Mouse (Mus musculus) embryonic facial prominence, embryonic 10.5 days (tissue): ENCODE results near the gene Cep85l. TPM values are rescaled to one million over a fixed set of nuclear protein-coding genes. Genes with fewer than 3 reads are reported as not detected.

ENCODE experiments used
- DNase-seq: peaks from one replicate; pipeline ENCODE4 v3.0.0-alpha.2; 2017; ENCODE audit warnings: low spot score
- H3K27ac ChIP-seq: fragments of 300-500 bp; sonication (generic); replicated peaks from 2 replicates; pipeline ENCODE4 v1.5.1; 2016; ENCODE audit warnings: mild to moderate bottlenecking
- H3K27me3 ChIP-seq: fragments of 300-500 bp; sonication (generic); replicated peaks from 2 replicates; pipeline ENCODE4 v1.6.1; 2016; ENCODE audit warnings: low read depth, mild to moderate bottlenecking; ENCODE audit not compliant: poor library complexity, severe bottlenecking
- H3K36me3 ChIP-seq: fragments of 300-500 bp; sonication (generic); replicated peaks from 2 replicates; pipeline ENCODE4 v1.6.1; 2016; ENCODE audit warnings: mild to moderate bottlenecking, moderate library complexity
- H3K4me1 ChIP-seq: fragments of 300-500 bp; sonication (generic); 2 replicates; pipeline ENCODE4 v1.6.1; 2016
- H3K4me3 ChIP-seq: fragments of 300-500 bp; sonication (generic); 2 replicates; pipeline ENCODE4 v1.5.1; 2016; ENCODE audit warnings: mild to moderate bottlenecking, moderate library complexity
- H3K9me3 ChIP-seq: fragments of 300-500 bp; sonication (generic); 2 replicates; pipeline ENCODE4 v1.6.1; 2016; ENCODE audit warnings: mild to moderate bottlenecking
- WGBS: fragments of 180-500 bp; shearing (Covaris S2); methylation state at CpG from one replicate; pipeline ENCODE4 v1.1.7; 2016; 5-methylcytosine and 5-hydroxymethylcytosine counted together
- polyA plus RNA-seq: library from polyadenylated mRNA; unstranded; fragments of >200 nt; fragmentation: Nextera tagmentation; extraction: Ambion mirVana; gene quantifications from 2 replicates; pipeline ENCODE4 v1.2.1, GENCODE M21; 2016

The Cep85l gene
- polyA plus RNA-seq, 1 experiment from 2014 or later, result 5.1 TPM

DNA sequence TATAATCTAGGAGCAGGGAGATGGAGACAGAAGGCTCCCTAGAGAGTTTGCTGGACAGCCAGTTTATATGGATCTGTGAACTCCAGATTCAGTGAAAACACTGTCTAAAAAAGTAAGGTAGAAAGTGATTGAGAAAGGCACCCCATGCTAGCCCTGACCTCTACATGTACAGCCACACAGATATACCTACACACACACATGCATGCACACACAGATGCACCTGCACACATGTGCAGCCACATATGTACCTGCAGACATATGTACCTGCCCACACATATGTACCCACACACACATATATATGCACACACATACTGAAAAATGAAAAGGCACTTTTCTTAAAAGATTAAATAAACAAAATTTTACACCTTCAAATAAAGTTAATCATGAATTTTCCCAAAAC lies 53.4 kb downstream of the Cep85l start:
- H3K4me3 ChIP-seq, result no peak overlapping the region
- DNase-seq, result no peak
- H3K27me3 ChIP-seq, result no peaks in the 10 kb centered on the region
- H3K4me1 ChIP-seq, result no peaks in the 10 kb centered on the region
- no peaks in the 10 kb centered on the region for H3K36me3 ChIP-seq
- no peaks in the 10 kb centered on the region for H3K9me3 ChIP-seq
- H3K27ac ChIP-seq, result no peak overlapping the region

- H3K4me1 ChIP-seq, result no peaks in the 10 kb centered on the region
- no peaks in the 10 kb centered on the region for H3K36me3 ChIP-seq
- H3K9me3 ChIP-seq, result no peaks in the 10 kb centered on the region
- no peak overlapping the region for H3K27ac ChIP-seq
- DNase-seq, result no peak
- H3K27me3 ChIP-seq, result no peaks in the 10 kb centered on the region
- 65% methylated on average over 1 of the region's 1 CpGs for WGBS
- no peak overlapping the region for H3K4me3 ChIP-seq
Observed at GRCm38 (mm10) chr10:53324663-53325062, 55.1 kb downstream of the Cep85l start.

GRCm38 (mm10) chr10:53323367-53323766 lies 56.4 kb downstream of the Cep85l start:
- DNase-seq, result no peak
- Histone ChIP-seq H3K27me3 (no peaks in the 10 kb centered on the region), H3K27ac (no peak overlapping the region), H3K36me3 (no peaks in the 10 kb centered on the region; the same call in 1 of the 2 replicates), H3K4me3 (no peak overlapping the region), H3K9me3 (no peaks in the 10 kb centered on the region), H3K4me1 (no peaks in the 10 kb centered on the region)

DNA sequence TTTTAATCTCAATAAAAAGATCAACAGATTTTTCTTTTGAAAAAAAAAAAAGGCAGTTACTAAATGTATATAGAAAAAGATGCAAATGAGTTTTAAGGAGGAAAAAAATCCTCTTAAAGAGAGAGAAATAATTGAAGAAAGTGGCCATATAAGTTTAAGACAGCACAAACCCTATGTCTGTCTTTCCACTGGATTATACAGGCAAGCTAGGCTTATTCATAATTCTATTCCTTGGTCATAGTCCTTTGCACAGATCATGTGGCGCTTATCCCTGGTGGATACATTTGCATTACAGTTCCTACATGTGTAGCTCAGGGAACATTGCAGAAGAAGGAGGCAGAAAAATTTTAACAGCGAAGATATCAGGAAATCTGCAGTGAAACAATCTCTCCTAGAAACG lies 73.1 kb downstream of the Cep85l start:
- no peaks in the 10 kb centered on the region for H3K9me3 ChIP-seq
- WGBS, result 95% methylated on average over 3 of the region's 3 CpGs
- no peaks in the 10 kb centered on the region for H3K4me1 ChIP-seq
- no peaks in the 10 kb centered on the region for H3K27me3 ChIP-seq
- no peak for DNase-seq
- H3K4me3 ChIP-seq, result no peak overlapping the region
- H3K36me3 ChIP-seq, result no peaks in the 10 kb centered on the region; the same call in none of the 2 replicates
- no peak overlapping the region for H3K27ac ChIP-seq

- no peak overlapping the region for H3K4me3 ChIP-seq
- DNase-seq, result no peak
- 51% methylated on average over 3 of the region's 3 CpGs for WGBS
- no peaks in the 10 kb centered on the region for H3K4me1 ChIP-seq
- peaks cover 7% of the 10 kb centered on the region for H3K36me3 ChIP-seq
- no peak overlapping the region for H3K27ac ChIP-seq
- H3K27me3 ChIP-seq, result no peaks in the 10 kb centered on the region
- no peaks in the 10 kb centered on the region for H3K9me3 ChIP-seq
Observed at GRCm38 (mm10) chr10:53305867-53306266, 73.9 kb downstream of the Cep85l start.

GRCm38 (mm10) chr10:53285147-53285546 lies 94.6 kb downstream of the Cep85l start:
- Histone ChIP-seq H3K27me3 (no peaks in the 10 kb centered on the region), H3K36me3 (peaks cover 36% of the 10 kb centered on the region), H3K4me1 (no peaks in the 10 kb centered on the region), H3K27ac (no peak overlapping the region), H3K4me3 (no peak overlapping the region), H3K9me3 (no peaks in the 10 kb centered on the region)
- DNase-seq, result no peak

DNA sequence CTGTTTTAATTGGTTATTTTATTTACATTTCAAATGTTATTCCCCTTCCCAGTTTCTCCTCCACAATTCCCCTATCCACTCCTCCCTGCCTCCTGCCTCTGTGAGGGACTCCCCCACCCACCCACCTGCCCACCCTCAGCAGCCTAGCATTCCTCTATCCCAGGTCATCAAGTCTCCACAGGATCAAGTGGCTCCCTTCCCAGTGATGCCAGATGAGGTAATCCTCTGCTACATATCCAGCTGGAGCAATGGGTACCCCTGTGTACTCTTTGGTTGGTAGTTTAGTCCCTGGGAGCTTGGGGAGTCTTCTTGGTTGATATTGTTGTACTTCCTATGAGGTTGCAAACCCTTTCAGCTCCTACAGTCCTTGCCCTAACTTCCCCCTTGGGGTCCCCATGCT lies 107.5 kb downstream of the Cep85l start:
- no peak overlapping the region for H3K27ac ChIP-seq
- peaks cover 4% of the 10 kb centered on the region for H3K36me3 ChIP-seq
- H3K4me1 ChIP-seq, result no peaks in the 10 kb centered on the region
- no peak overlapping the region for H3K4me3 ChIP-seq
- H3K9me3 ChIP-seq, result no peaks in the 10 kb centered on the region
- DNase-seq, result no peak
- H3K27me3 ChIP-seq, result no peaks in the 10 kb centered on the region

DNA sequence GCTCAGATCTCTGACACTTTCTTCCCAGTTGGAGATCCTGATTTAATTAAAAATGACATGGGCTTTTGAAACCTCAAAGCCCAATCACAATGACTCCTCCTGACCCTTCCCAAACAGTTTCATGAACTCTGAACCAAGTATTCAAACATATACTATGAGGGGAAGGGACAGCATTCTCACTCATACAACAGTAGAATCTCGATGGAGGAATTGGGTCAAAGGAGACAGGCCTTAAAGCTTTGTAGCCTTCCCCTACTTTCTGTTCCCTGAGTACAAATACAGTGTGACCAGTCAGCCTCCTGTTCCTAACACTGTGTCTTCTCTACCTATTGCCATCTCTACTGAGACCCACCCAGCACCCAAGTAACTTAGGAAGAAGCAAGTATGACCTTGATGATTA lies 117.7 kb downstream of the Cep85l start:
- DNase-seq, result no peak
- Histone ChIP-seq H3K27me3 (no peaks in the 10 kb centered on the region), H3K4me3 (no peak overlapping the region), H3K36me3 (no peaks in the 10 kb centered on the region), H3K27ac (no peak overlapping the region), H3K4me1 (no peaks in the 10 kb centered on the region), H3K9me3 (no peaks in the 10 kb centered on the region)
- 70% methylated on average over 1 of the region's 1 CpGs for WGBS

- DNase-seq, result no peak
- 75% methylated on average over 6 of the region's 6 CpGs for WGBS
- H3K4me3 ChIP-seq, result no peak overlapping the region
- no peaks in the 10 kb centered on the region for H3K36me3 ChIP-seq
- H3K4me1 ChIP-seq, result no peaks in the 10 kb centered on the region
- no peak overlapping the region for H3K27ac ChIP-seq
- H3K27me3 ChIP-seq, result no peaks in the 10 kb centered on the region
- no peaks in the 10 kb centered on the region for H3K9me3 ChIP-seq
Observed at GRCm38 (mm10) chr10:53235381-53235780, 144.4 kb downstream of the Cep85l start.

- H3K27me3 ChIP-seq, result no peaks in the 10 kb centered on the region
- DNase-seq, result no peak
- no peak overlapping the region for H3K4me3 ChIP-seq
- no peak overlapping the region for H3K27ac ChIP-seq
- WGBS, result 91% methylated on average over 2 of the region's 2 CpGs
- H3K9me3 ChIP-seq, result no peaks in the 10 kb centered on the region
- no peaks in the 10 kb centered on the region for H3K36me3 ChIP-seq
- no peaks in the 10 kb centered on the region for H3K4me1 ChIP-seq
Observed at GRCm38 (mm10) chr10:53234683-53235082, 145.1 kb downstream of the Cep85l start.

- no peaks in the 10 kb centered on the region for H3K4me1 ChIP-seq
- no peaks in the 10 kb centered on the region for H3K36me3 ChIP-seq
- DNase-seq, result no peak
- H3K4me3 ChIP-seq, result no peak overlapping the region
- H3K9me3 ChIP-seq, result no peaks in the 10 kb centered on the region
- no peak overlapping the region for H3K27ac ChIP-seq
- 84% methylated on average over 2 of the region's 2 CpGs for WGBS
- H3K27me3 ChIP-seq, result no peaks in the 10 kb centered on the region
Observed at GRCm38 (mm10) chr10:53234086-53234613, 145.6 kb downstream of the Cep85l start.

DNA sequence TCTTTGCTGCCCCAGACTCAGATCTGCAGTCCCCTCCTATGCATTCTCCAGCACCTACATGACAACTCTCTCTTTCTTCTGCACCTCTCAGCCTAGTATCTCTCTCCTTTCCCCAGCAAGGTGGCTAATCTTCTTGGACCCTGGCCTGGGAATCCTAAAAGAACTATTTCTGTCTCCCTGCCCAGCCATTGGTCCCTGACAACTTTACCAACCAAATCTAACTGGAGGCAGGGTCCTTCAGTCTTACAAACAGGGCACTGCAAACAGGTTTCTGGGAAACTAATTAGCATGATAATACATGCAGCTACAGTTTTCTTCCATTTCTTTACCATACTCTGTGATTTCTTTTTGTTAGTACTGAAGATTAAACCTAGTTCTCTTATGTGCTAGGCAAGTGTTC lies 148.9 kb downstream of the Cep85l start:
- Histone ChIP-seq H3K36me3 (no peaks in the 10 kb centered on the region), H3K4me3 (no peak overlapping the region)
- DNase-seq, result no peak

GRCm38 (mm10) chr10:53229190-53229589 lies 150.6 kb downstream of the Cep85l start:
- no peaks in the 10 kb centered on the region for H3K4me1 ChIP-seq
- H3K27ac ChIP-seq, result no peak overlapping the region
- no peaks in the 10 kb centered on the region for H3K36me3 ChIP-seq
- no peaks in the 10 kb centered on the region for H3K9me3 ChIP-seq
- no peaks in the 10 kb centered on the region for H3K27me3 ChIP-seq
- no peak overlapping the region for H3K4me3 ChIP-seq
- WGBS, result 78% methylated on average over 2 of the region's 2 CpGs
- DNase-seq, result no peak

More for the DNA sequence above, 148.9 kb downstream of the Cep85l start:
- no peaks in the 10 kb centered on the region for H3K27me3 ChIP-seq
- no peak overlapping the region for H3K27ac ChIP-seq
- H3K9me3 ChIP-seq, result no peaks in the 10 kb centered on the region
- no peaks in the 10 kb centered on the region for H3K4me1 ChIP-seq
